Mouse (Mus musculus) layer of hippocampus, postnatal 10 days (tissue): ENCODE measurements around the gene Clk1. TPM values are rescaled to one million over a fixed set of nuclear protein-coding genes. Genes with fewer than 3 reads are reported as not detected.
"Not testable (repeated sequence)": the region's sequence is repeated elsewhere in the genome, so short reads cannot be mapped to it uniquely, and the experiment has no call there.

Source experiments
- DNase-seq, 2 experiments: peaks; one replicate each; pipeline ENCODE4 v3.0.0; 2021; ENCODE audit warnings: low spot score in 2 of 2
- total RNA-seq, 2 experiments: library from RNA; stranded (reverse); gene quantifications; 2 replicates each; pipeline ENCODE4 v1.2.3; 2021

Clk1 gene
- total RNA-seq, 2 experiments from 2014 or later: 138 to 144 TPM

- DNase-seq: no peak
Observed at GRCm38 (mm10) chr1:58408141-58408540, 15.7 kb downstream of the Clk1 start.

GRCm38 (mm10) chr1:58407321-58407720 lies 16.5 kb downstream of the Clk1 start:
- no peak for DNase-seq

GRCm38 (mm10) chr1:58403745-58404144 lies 20.1 kb downstream of the Clk1 start:
- no peak for DNase-seq

GRCm38 (mm10) chr1:58401396-58401795 lies 22.5 kb downstream of the Clk1 start:
- no peak for DNase-seq

- no peak for DNase-seq
Observed at GRCm38 (mm10) chr1:58397731-58398130, 26.1 kb downstream of the Clk1 start.

- no peak for DNase-seq
Observed at GRCm38 (mm10) chr1:58396179-58396578, 27.7 kb downstream of the Clk1 start.

- DNase-seq: no peak
Observed at GRCm38 (mm10) chr1:58395341-58395740, 28.5 kb downstream of the Clk1 start.

- DNase-seq: peak; percentile 44 to 54
Observed at GRCm38 (mm10) chr1:58393284-58394195, 30.3 kb downstream of the Clk1 start.

GRCm38 (mm10) chr1:58392652-58393283 lies 31.1 kb downstream of the Clk1 start, which contains the start of gene Bzw1:
TSS of gene Bzw1 (plus strand) at chr1:58392898.
- DNase-seq: peak; percentile 93 to 95

GRCm38 (mm10) chr1:58392268-58392651 lies 31.6 kb downstream of the Clk1 start:
- DNase-seq: no peak

- no peak for DNase-seq
Observed at GRCm38 (mm10) chr1:58391421-58392267, 32.2 kb downstream of the Clk1 start.

GRCm38 (mm10) chr1:58382586-58383281 lies 41.1 kb downstream of the Clk1 start:
- no peak for DNase-seq

- DNase-seq: no peak
Observed at GRCm38 (mm10) chr1:58375574-58376147, 48.2 kb downstream of the Clk1 start.

GRCm38 (mm10) chr1:58374266-58374665 lies 49.6 kb downstream of the Clk1 start:
- DNase-seq: not testable (repeated sequence)

- no peak for DNase-seq
Observed at GRCm38 (mm10) chr1:58369716-58370115, 54.1 kb downstream of the Clk1 start.

- DNase-seq: no peak
Observed at GRCm38 (mm10) chr1:58366737-58367471, 57.0 kb downstream of the Clk1 start.

- no peak for DNase-seq
Observed at GRCm38 (mm10) chr1:58365829-58366228, 58.0 kb downstream of the Clk1 start.

- DNase-seq: no peak
Observed at GRCm38 (mm10) chr1:58364551-58364950, 59.3 kb downstream of the Clk1 start.

GRCm38 (mm10) chr1:58362296-58362695 lies 61.6 kb downstream of the Clk1 start:
- no peak for DNase-seq
